Mouse (Mus musculus) liver, adult (tissue): ENCODE results near the gene Fam213b.

ENCODE experiments used
- GATA4 ChIP-seq: IDR thresholded peaks from 2 replicates; pipeline ENCODE4 v1.6.1; 2014; ENCODE audit warnings: mild to moderate bottlenecking, low read length; ENCODE audit not compliant: insufficient replicate concordance

Fam213b gene

DNA sequence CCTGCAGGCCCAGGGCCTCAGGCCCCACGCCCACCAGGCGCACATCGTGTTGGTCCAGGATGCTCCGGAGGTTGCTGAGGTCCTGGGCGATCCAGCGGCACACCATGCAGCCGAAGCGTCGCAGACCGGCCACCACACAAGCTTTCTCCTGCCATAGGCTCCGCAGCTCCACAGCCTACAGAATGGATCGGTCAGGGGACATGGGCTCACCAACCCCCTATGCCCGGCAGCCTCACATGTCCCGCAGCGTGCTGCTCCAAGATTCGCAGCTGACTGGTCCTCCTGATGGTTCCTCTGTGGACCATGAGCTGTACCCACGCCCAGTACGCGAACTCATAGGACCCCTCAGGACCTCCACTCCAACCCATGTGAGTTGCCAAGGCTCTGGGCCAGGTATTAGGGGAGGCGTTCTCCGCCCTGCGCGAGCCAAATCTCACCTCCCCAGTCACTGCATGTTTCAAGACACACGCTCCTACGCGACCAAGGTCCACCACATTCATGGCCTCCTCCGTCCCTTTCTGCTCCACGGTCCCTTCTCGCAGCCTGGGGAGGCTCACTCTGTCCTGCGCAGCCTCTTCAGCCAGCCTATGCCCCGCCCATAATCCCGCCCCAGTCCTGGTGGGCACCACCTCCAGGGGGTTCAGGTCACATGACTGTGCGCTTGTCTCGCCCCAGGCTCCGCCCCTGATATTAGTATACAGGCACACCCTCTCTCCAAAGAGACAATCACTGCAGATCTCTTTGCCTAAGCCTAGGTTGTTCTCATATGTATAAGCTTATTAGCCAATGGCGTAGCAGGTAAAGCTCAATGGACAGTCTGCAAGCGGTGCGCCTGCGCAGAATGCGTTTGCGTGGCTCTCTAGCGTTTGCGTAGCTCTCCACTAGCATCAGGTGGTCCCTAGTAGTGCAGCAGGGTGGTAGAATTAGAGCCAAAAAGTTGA lies at the start of gene Fam213b:
Gene Fam213b (minus strand): TSS at position 630 of the 941 bp plus-strand sequence.
- TF ChIP-seq GATA4: no peak

- TF ChIP-seq GATA4: no peak
These were observed 49.4 kb upstream of the Fam213b start for GRCm38 (mm10) chr4:154948066-154948939.

DNA sequence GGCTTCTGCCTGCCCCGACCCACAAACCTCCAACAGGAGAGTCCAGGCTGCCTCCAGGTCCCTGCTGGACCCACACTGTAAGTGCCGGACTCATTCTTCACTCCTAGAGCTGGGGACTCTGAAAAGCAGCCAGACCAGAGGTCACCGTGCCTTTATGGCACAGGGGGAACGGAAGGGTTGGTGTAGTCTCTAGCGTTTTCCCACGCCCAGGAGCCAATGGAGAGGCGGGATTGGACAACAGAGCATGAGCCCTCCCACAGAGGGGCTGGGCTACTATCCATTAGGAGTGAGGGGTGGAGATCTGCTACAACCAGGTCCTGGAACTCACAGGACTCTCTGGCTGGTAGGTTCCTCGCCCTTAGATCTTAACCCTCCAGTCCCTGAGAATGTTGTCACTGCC lies 47.4 kb upstream of the Fam213b start:
- TF ChIP-seq GATA4: no peak

DNA sequence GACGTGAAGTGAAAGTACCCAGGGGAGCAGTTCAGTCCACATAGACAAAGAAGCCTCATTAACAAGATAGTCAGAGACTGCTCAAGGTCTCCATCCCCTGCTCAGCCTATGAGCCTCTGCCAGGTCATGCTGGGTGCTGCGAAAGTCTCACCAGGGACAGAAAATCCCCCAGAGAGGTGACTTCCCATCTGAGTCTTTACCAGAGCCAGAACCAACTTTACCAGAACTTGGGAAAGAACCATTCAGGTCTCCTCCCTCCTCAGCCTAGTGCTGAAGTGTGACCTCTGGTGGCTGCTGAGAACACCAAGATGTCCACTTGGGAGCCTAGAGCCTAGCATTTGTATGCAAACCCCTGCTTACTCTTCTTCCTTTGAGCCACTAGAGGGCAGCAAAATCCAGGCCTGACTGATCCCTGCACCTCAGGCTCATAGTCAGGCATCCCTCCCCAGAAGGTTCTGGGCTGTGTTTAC lies 45.2 kb upstream of the Fam213b start:
- TF ChIP-seq GATA4: no peak

GRCm38 (mm10) chr4:154943323-154944039 lies 44.5 kb upstream of the Fam213b start:
- no peak for TF ChIP-seq GATA4

DNA sequence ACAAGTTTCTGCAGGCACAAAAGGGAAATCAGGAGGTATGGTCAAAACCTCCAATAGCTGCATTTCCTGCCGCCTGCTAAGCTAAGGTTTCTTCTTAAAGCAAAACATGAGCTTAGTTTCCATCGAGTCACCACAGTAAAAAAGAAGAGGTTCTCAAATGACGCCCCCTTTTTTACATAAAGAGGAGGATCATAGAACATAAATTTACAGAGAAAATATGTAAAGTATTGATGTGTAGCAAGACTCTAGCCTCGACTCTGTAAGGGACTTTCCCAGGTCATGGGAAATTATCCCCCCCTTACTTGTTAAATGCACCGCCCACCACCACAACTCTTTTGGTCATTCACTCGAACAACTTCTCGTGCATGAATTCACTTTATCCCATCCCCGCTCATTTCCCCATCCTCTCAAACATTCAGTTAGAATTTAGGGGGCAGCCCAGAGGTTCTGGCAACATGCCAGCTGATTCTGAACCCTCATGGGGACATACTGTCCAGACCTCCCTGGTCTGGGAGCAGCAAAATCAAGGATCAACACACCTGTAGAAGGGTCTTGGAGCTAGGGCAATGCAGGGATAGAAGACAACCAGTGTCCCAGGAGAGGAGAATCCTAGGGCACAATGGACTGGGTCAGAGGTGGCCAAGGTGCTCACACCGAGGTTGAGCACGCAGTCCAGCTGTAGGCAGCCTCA lies 43.8 kb upstream of the Fam213b start:
- TF ChIP-seq GATA4: no peak

- TF ChIP-seq GATA4: no peak
These were observed 42.9 kb upstream of the Fam213b start for GRCm38 (mm10) chr4:154941831-154942230.

DNA sequence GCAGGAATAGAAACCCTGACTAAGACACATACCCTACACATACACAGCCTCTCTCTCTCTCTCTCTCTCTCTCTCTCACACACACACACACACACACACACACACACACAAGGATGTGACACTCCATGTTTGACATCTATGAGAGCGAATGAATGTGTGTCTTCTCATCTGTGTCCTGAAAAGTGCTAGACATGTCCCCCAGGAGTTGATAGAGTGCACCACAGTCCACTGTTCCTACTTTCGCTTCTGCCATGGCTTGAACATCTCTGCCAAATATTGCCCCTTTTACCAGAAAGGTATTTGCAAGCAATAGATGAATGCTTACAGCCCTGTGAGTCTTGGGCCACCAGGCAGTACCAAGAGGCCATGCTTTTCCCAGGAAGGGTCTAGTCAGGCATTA lies 41.2 kb upstream of the Fam213b start:
- no peak for TF ChIP-seq GATA4

DNA sequence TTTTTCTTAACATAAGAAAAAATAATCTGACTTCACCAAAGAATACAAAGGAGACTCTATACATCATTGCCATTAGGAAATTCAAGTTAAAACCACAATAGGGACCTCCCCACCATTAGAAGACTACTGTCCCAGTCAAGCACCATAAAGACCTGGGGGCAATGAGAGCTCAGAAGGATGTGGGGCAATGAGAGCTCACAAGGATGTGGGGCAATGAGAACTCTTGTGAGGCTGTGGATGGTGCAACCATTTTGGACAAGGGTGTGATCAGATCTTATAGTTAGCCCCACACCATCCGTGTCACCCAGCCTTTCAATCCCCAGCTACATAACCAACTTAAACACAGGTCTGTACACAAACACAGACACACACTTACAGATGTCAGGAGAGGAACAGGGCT lies 38.8 kb upstream of the Fam213b start:
- TF ChIP-seq GATA4: no peak

GRCm38 (mm10) chr4:154936542-154937255 lies 37.8 kb upstream of the Fam213b start:
- TF ChIP-seq GATA4: no peak

GRCm38 (mm10) chr4:154935788-154936187 lies 36.9 kb upstream of the Fam213b start:
- no peak for TF ChIP-seq GATA4

GRCm38 (mm10) chr4:154934800-154935199 lies 35.9 kb upstream of the Fam213b start:
- TF ChIP-seq GATA4: no peak

DNA sequence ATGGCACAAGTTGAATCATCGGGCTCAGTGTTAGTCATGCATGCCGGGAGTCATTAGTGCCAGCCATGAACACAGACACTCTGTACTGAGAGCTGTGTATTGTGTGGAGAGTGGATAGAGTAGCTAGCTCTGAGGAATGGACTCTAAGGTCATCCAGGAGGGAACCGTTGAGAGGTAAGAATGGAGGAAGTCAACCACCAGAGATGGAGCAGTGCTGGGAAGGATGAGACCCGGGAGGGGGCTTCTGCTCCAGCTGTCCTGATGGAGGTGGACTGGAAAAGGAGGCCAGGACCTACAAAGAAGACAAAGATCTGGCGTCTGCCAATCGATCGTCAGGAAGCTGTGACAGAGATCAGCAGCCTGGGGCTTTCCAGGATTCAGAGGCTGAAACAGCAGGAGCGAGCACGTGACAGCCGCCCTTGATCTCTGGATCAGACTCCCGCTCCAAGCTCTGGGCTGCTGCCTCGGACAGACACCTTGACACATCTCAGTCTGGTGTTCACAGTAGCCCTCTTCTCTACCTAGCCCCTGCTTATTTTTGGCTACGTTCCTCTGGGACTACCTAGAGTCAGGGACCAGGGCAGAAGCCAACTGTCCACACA lies 34.5 kb upstream of the Fam213b start:
- no peak for TF ChIP-seq GATA4
